Mouse (Mus musculus) kidney, embryonic 15.5 days (tissue): ENCODE data around the gene Polr2l. TPM values are rescaled to one million over a fixed set of nuclear protein-coding genes. Genes with fewer than 3 reads are reported as not detected.

Experiments
- ATAC-seq: fragments of 200-750 bp; cut with Nextera tagmentation; replicated peaks from 2 replicates; pipeline ENCODE4 v1.8.0; 2017; ENCODE audit warnings: moderate TSS enrichment; ENCODE audit not compliant: low FRiP score
- H3K27ac ChIP-seq: fragments of 300-500 bp; sonication (generic); 2 replicates; pipeline ENCODE4 v1.5.1; 2015; ENCODE audit warnings: mild to moderate bottlenecking, inconsistent platforms
- H3K27me3 ChIP-seq: fragments of 300-500 bp; sonication (generic); 2 replicates; pipeline ENCODE4 v1.6.1; 2015; ENCODE audit warnings: inconsistent platforms
- H3K36me3 ChIP-seq: fragments of 300-500 bp; sonication (generic); 2 replicates; pipeline ENCODE4 v1.6.1; 2015; ENCODE audit warnings: inconsistent platforms
- H3K4me1 ChIP-seq: fragments of 300-500 bp; sonication (generic); 2 replicates; pipeline ENCODE4 v1.6.1; 2015; ENCODE audit warnings: inconsistent platforms
- H3K4me2 ChIP-seq: fragments of 300-500 bp; sonication (generic); 2 replicates; pipeline ENCODE4 v1.6.1; 2015; ENCODE audit warnings: moderate library complexity, mild to moderate bottlenecking, inconsistent platforms
- H3K4me3 ChIP-seq: fragments of 300-500 bp; sonication (generic); replicated peaks from 2 replicates; pipeline ENCODE4 v1.5.1; 2015; ENCODE audit warnings: mild to moderate bottlenecking, inconsistent platforms
- H3K9ac ChIP-seq: fragments of 300-500 bp; sonication (generic); 2 replicates; pipeline ENCODE4 v1.6.1; 2015; ENCODE audit warnings: mild to moderate bottlenecking, inconsistent platforms
- H3K9me3 ChIP-seq: fragments of 300-500 bp; sonication (generic); replicated peaks from 2 replicates; pipeline ENCODE4 v1.6.1; 2016; ENCODE audit warnings: inconsistent platforms
- WGBS: fragments of 180-500 bp; shearing (Covaris S2); methylation state at CpG from one replicate; pipeline ENCODE4 v1.1.7; 2015; ENCODE audit warnings: mixed read lengths; 5-methylcytosine and 5-hydroxymethylcytosine counted together
- polyA plus RNA-seq: library from polyadenylated mRNA; unstranded; fragments of >200 nt; fragmentation: Nextera tagmentation; extraction: Ambion mirVana; gene quantifications from 2 replicates; pipeline ENCODE4 v1.2.1, GENCODE M21; 2015

Polr2l gene
- polyA plus RNA-seq, result 78.7 and 81.5 TPM in 2 replicates

- no peaks in the 10 kb centered on the region for H3K9me3 ChIP-seq
- WGBS, result under 1% methylated on average over 86 of the region's 87 CpGs
- H3K4me3 ChIP-seq, result peak within 1 kb of the TSS; percentile 66
- ATAC-seq, result peak; percentile 57
- H3K27me3 ChIP-seq, result no peaks in the 10 kb centered on the region
- peak within 1 kb of the TSS; percentile 92 for H3K4me2 ChIP-seq
- peaks cover 27% of the 10 kb centered on the region for H3K36me3 ChIP-seq
- peak within 1 kb of the TSS; percentile 97 for H3K27ac ChIP-seq
- H3K4me1 ChIP-seq, result peaks cover 55% of the 10 kb centered on the region
- H3K9ac ChIP-seq, result peak within 1 kb of the TSS; percentile 66
Observed at GRCm38 (mm10) chr7:141475011-141475804, at the start of gene Polr2l, which contains the start of gene Tspan4. Gene Polr2l, minus strand, starts transcription at chr7:141475132. Gene Tspan4, plus strand, starts transcription at chr7:141475240.

- Histone ChIP-seq H3K4me1 (peaks cover 8% of the 10 kb centered on the region), H3K27ac (peak overlapping the region; percentile 68), H3K36me3 (peaks cover 49% of the 10 kb centered on the region), H3K4me3 (no peak overlapping the region), H3K4me2 (no peak overlapping the region), H3K27me3 (no peaks in the 10 kb centered on the region), H3K9me3 (no peaks in the 10 kb centered on the region), H3K9ac (no peak overlapping the region)
- WGBS, result 87% methylated on average over 4 of the region's 4 CpGs
- ATAC-seq, result no peak
Observed at GRCm38 (mm10) chr7:141524271-141524670, 49.3 kb upstream of the Polr2l start.

GRCm38 (mm10) chr7:141523007-141523406 is 48.1 kb upstream of the Polr2l start:
- no peak overlapping the region for H3K4me3 ChIP-seq
- no peak for ATAC-seq
- WGBS, result 33% methylated on average over 4 of the region's 4 CpGs

GRCm38 (mm10) chr7:141519795-141520194 is 44.9 kb upstream of the Polr2l start:
- no peak for ATAC-seq
- Histone ChIP-seq H3K36me3 (peaks cover 43% of the 10 kb centered on the region), H3K4me1 (peaks cover 6% of the 10 kb centered on the region; the same call in 1 of the 2 replicates), H3K4me3 (no peak overlapping the region), H3K9me3 (no peaks in the 10 kb centered on the region), H3K9ac (no peak overlapping the region), H3K27me3 (no peaks in the 10 kb centered on the region), H3K27ac (no peak overlapping the region), H3K4me2 (no peak overlapping the region)
- WGBS, result 71% methylated on average over 1 of the region's 1 CpGs

More at GRCm38 (mm10) chr7:141523007-141523406, 48.1 kb upstream of the Polr2l start:
- H3K9ac ChIP-seq, result no peak overlapping the region
- no peaks in the 10 kb centered on the region for H3K9me3 ChIP-seq
- H3K27ac ChIP-seq, result no peak overlapping the region
- H3K36me3 ChIP-seq, result peaks cover 37% of the 10 kb centered on the region
- no peak overlapping the region for H3K4me2 ChIP-seq
- no peaks in the 10 kb centered on the region for H3K27me3 ChIP-seq
- peaks cover 8% of the 10 kb centered on the region for H3K4me1 ChIP-seq

- H3K4me1 ChIP-seq, result no peaks in the 10 kb centered on the region
- peaks cover 43% of the 10 kb centered on the region for H3K36me3 ChIP-seq
- H3K4me3 ChIP-seq, result no peak overlapping the region
- no peaks in the 10 kb centered on the region for H3K9me3 ChIP-seq
- no peak for ATAC-seq
- no peak overlapping the region for H3K4me2 ChIP-seq
- H3K27ac ChIP-seq, result no peak overlapping the region
- WGBS, result 87% methylated on average over 3 of the region's 3 CpGs
- no peak overlapping the region for H3K9ac ChIP-seq
- no peaks in the 10 kb centered on the region for H3K27me3 ChIP-seq
Observed at GRCm38 (mm10) chr7:141518926-141519325, 44.0 kb upstream of the Polr2l start.

- no peaks in the 10 kb centered on the region for H3K27me3 ChIP-seq
- 89% methylated on average over 5 of the region's 5 CpGs for WGBS
- H3K36me3 ChIP-seq, result peaks cover 43% of the 10 kb centered on the region
- H3K4me3 ChIP-seq, result no peak overlapping the region
- no peak overlapping the region for H3K4me2 ChIP-seq
- no peak overlapping the region for H3K27ac ChIP-seq
- no peak overlapping the region for H3K9ac ChIP-seq
- no peaks in the 10 kb centered on the region for H3K9me3 ChIP-seq
- H3K4me1 ChIP-seq, result no peaks in the 10 kb centered on the region
- no peak for ATAC-seq
Observed at GRCm38 (mm10) chr7:141518296-141518695, 43.4 kb upstream of the Polr2l start.

- H3K4me1 ChIP-seq, result no peaks in the 10 kb centered on the region
- no peak overlapping the region for H3K4me3 ChIP-seq
- ATAC-seq, result no peak
- no peaks in the 10 kb centered on the region for H3K9me3 ChIP-seq
- H3K9ac ChIP-seq, result no peak overlapping the region
- no peak overlapping the region for H3K27ac ChIP-seq
- 91% methylated on average over 4 of the region's 4 CpGs for WGBS
- H3K36me3 ChIP-seq, result peaks cover 45% of the 10 kb centered on the region
- H3K27me3 ChIP-seq, result no peaks in the 10 kb centered on the region
- H3K4me2 ChIP-seq, result no peak overlapping the region
Observed at GRCm38 (mm10) chr7:141517638-141518037, 42.7 kb upstream of the Polr2l start.

- Histone ChIP-seq H3K27ac (no peak overlapping the region), H3K27me3 (no peaks in the 10 kb centered on the region), H3K4me1 (no peaks in the 10 kb centered on the region), H3K4me3 (no peak overlapping the region), H3K9me3 (no peaks in the 10 kb centered on the region), H3K36me3 (peaks cover 27% of the 10 kb centered on the region), H3K4me2 (no peak overlapping the region), H3K9ac (no peak overlapping the region)
- WGBS, result 76% methylated on average over 8 of the region's 8 CpGs
- no peak for ATAC-seq
Observed at GRCm38 (mm10) chr7:141510681-141511191, 35.8 kb upstream of the Polr2l start.

GRCm38 (mm10) chr7:141510196-141510595 is 35.3 kb upstream of the Polr2l start:
- H3K9me3 ChIP-seq, result no peaks in the 10 kb centered on the region
- H3K4me2 ChIP-seq, result no peak overlapping the region
- H3K4me1 ChIP-seq, result no peaks in the 10 kb centered on the region
- no peaks in the 10 kb centered on the region for H3K27me3 ChIP-seq
- WGBS, result 90% methylated on average over 5 of the region's 5 CpGs
- H3K4me3 ChIP-seq, result no peak overlapping the region
- no peak for ATAC-seq
- peaks cover 22% of the 10 kb centered on the region for H3K36me3 ChIP-seq
- H3K27ac ChIP-seq, result no peak overlapping the region
- no peak overlapping the region for H3K9ac ChIP-seq

GRCm38 (mm10) chr7:141508160-141508559 is 33.2 kb upstream of the Polr2l start:
- H3K27ac ChIP-seq, result no peak overlapping the region
- H3K27me3 ChIP-seq, result no peaks in the 10 kb centered on the region
- peak; percentile 58; the same call in 1 of the 2 replicates for ATAC-seq
- no peak overlapping the region for H3K9ac ChIP-seq
- H3K36me3 ChIP-seq, result peaks cover 18% of the 10 kb centered on the region; the same call in 1 of the 2 replicates
- no peak overlapping the region for H3K4me2 ChIP-seq
- no peak overlapping the region for H3K4me3 ChIP-seq
- H3K9me3 ChIP-seq, result no peaks in the 10 kb centered on the region
- no peaks in the 10 kb centered on the region for H3K4me1 ChIP-seq

GRCm38 (mm10) chr7:141506278-141506677 is 31.3 kb upstream of the Polr2l start:
- no peaks in the 10 kb centered on the region for H3K9me3 ChIP-seq
- no peaks in the 10 kb centered on the region for H3K27me3 ChIP-seq
- no peak overlapping the region for H3K4me2 ChIP-seq
- no peak overlapping the region for H3K9ac ChIP-seq
- H3K4me1 ChIP-seq, result no peaks in the 10 kb centered on the region
- no peak overlapping the region for H3K4me3 ChIP-seq
- WGBS, result 84% methylated on average over 2 of the region's 2 CpGs
- H3K36me3 ChIP-seq, result peaks cover 14% of the 10 kb centered on the region; the same call in 1 of the 2 replicates
- H3K27ac ChIP-seq, result no peak overlapping the region
- no peak for ATAC-seq

- no peak overlapping the region for H3K9ac ChIP-seq
- H3K4me3 ChIP-seq, result no peak overlapping the region
- H3K36me3 ChIP-seq, result peaks cover 15% of the 10 kb centered on the region
- H3K27me3 ChIP-seq, result no peaks in the 10 kb centered on the region
- ATAC-seq, result no peak
- no peaks in the 10 kb centered on the region for H3K4me1 ChIP-seq
- 92% methylated on average over 5 of the region's 5 CpGs for WGBS
- H3K27ac ChIP-seq, result no peak overlapping the region
- no peaks in the 10 kb centered on the region for H3K9me3 ChIP-seq
- H3K4me2 ChIP-seq, result no peak overlapping the region
Observed at GRCm38 (mm10) chr7:141502556-141502905, 27.6 kb upstream of the Polr2l start.
